In the genomic region with DNA sequence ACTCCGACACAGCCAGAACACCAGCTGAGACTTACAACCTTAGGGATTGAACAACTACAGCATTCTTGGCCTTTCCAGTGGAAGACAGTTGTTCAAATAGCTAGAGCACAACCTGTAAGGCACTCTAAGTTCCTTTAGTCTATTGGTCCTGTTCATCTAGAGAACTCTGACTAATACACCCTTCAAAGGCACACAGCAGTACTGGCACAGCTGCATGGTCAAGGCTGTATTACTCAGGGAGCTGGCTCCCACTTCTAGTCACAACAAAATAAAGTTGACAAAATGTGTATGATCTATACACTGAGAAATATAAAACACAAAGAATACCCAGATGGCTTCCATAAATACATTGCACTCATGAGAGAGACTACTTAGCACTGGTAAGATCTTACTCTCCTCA, we compare ENCODE assay signal across 18 mouse cellular contexts.
"Had no signal": no experiment of that assay in that cellular context is flagged by ENCODE, and none has a peak within 500 bp of the region (broad histone marks: within the 10 kb centered on the region; RNA-seq: fewer than 3 reads in every experiment).

No protein-coding gene starts in this region.

- H3K27ac ChIP-seq: left cerebral cortex, adult 2 months; liver, embryonic 13.5 days; midbrain, embryonic 10.5 days; midbrain, embryonic 13.5 days; neural tube, embryonic 13.5 days had no signal

- H3K9me3 ChIP-seq: liver, embryonic 13.5 days; midbrain, embryonic 10.5 days; midbrain, embryonic 13.5 days; neural tube, embryonic 13.5 days had no signal

- H3K36me3 ChIP-seq: liver, embryonic 13.5 days; midbrain, embryonic 13.5 days had no signal

- H3K27me3 ChIP-seq: liver, embryonic 13.5 days; megakaryocyte, embryonic 14.5 days; midbrain, embryonic 13.5 days; neural tube, embryonic 13.5 days had no signal

- H3K4me1 ChIP-seq: liver, embryonic 13.5 days; megakaryocyte, embryonic 14.5 days; midbrain, embryonic 10.5 days; midbrain, embryonic 13.5 days; neural tube, embryonic 13.5 days had no signal

- H3K4me3 ChIP-seq: left cerebral cortex, adult 2 months; liver, embryonic 13.5 days; megakaryocyte, embryonic 14.5 days; midbrain, embryonic 10.5 days; midbrain, embryonic 13.5 days; myocyte; neural tube, embryonic 13.5 days had no signal

- DNase-seq: kidney, adult 9 months; kidney, postnatal 14 days; kidney, postnatal 4 days; layer of hippocampus, adult 9-11 months; layer of hippocampus, postnatal 36 days; liver, embryonic 13.5 days; lung, adult 2 months; lung, postnatal 36 days; retina, postnatal 1 day; right cerebral cortex, postnatal 25 days; thymus, adult 18-20 months; thymus, postnatal 36 days had no signal
